In the genomic region with DNA sequence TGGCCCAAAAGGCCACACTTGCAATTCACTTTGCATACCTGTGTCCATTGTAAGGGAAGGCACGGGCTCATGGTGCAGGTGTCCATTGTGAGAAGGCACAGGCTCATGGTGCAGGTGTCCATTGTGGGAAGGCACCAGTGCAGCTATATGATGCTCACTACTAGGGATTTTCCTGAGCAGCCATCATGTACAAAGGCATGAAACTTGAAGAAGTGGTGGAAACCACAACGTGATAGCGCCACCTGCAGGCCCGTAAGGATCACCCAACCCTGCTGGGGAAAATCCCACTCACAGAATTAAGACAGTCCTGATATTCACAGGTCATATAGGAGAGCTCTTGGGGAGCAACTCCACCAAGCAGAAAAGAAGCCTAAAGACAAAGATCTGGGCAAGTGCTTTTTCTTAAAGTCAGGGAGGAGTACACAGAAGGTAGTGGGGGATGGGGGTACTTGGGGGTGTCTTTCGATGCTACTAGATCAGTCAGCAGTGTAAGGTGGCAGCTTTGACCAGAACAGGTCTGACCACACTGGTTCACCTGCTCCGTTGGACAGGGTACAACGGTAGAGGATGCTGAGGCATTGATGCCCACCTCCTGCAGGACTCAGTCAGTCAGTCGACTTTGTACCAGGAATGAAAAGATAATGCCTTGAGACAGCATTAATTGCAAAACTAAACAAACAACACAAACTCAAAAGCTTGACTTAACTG, we compare ENCODE assay signal across 9 mouse cellular contexts. TPM values are rescaled to one million over a fixed set of nuclear protein-coding genes. Genes with fewer than 3 reads are reported as not detected.
DNase-seq lines count a peak whose midpoint lies in the region; ATAC-seq and TF ChIP-seq lines count a peak whose summit lies in the region.
"Had no signal": no experiment of that assay in that cellular context is flagged by ENCODE, and none has a peak within 500 bp of the region (broad histone marks: within the 10 kb centered on the region; RNA-seq: fewer than 3 reads in every experiment).

No protein-coding gene starts in this region.

- no peak overlapping the region for H3K27ac ChIP-seq in intestine, postnatal 0 days (ENCODE audit: low read depth, low read length)
- no peak overlapping the region for H3K27ac ChIP-seq in intestine, embryonic 15.5 days
- H3K27ac ChIP-seq in bone marrow, adult 2 months (ENCODE audit: control insufficient read depth, insufficient read depth, low read depth, low read length, poor library complexity): no peak overlapping the region
- no peak overlapping the region for H3K27ac ChIP-seq in hindbrain, embryonic 15.5 days (replicated peaks)
- H3K27ac ChIP-seq in midbrain, embryonic 13.5 days: no peak overlapping the region
- H3K27ac ChIP-seq: lung, embryonic 15.5 days had no signal

- intact Hi-C loops in left cerebral cortex, postnatal 4 days (cut with DNase I): loop anchor here (2.0 to 10.0 kb wide), 3 partner anchors 67 to 395 kb away; no protein-coding TSS in a partner anchor

- no peaks in the 10 kb centered on the region for H3K27me3 ChIP-seq in intestine, postnatal 0 days (replicated peaks; ENCODE audit: control insufficient read depth, insufficient read depth, low read length)
- H3K27me3 ChIP-seq in intestine, embryonic 15.5 days (replicated peaks): no peaks in the 10 kb centered on the region
- H3K27me3 ChIP-seq in hindbrain, embryonic 15.5 days: no peaks in the 10 kb centered on the region
- no peaks in the 10 kb centered on the region for H3K27me3 ChIP-seq in midbrain, embryonic 13.5 days
- H3K27me3 ChIP-seq: lung, embryonic 15.5 days had no signal

- TF ChIP-seq POLR2A in bone marrow, adult 2 months (IDR thresholded peaks at IDR 0.05; ENCODE audit: borderline replicate concordance, control insufficient read depth, low read depth, low read length): no peak

- WGBS in intestine, postnatal 0 days: 44% methylated on average over 8 of the region's 8 CpGs
- WGBS in intestine, embryonic 15.5 days: 46% methylated on average over 8 of the region's 8 CpGs
- WGBS in bone marrow, adult 2 months: 38% methylated on average over 8 of the region's 8 CpGs
- WGBS in hindbrain, embryonic 15.5 days: 43% methylated on average over 8 of the region's 8 CpGs
- WGBS in midbrain, embryonic 13.5 days: 45% methylated on average over 8 of the region's 8 CpGs

- ATAC-seq in intestine, postnatal 0 days: no peak
- ATAC-seq in intestine, embryonic 15.5 days: no peak
- ATAC-seq in erythroblast, adult 5-6 weeks (replicated peaks; ENCODE audit: low FRiP score, poor library complexity, severe bottlenecking): peak; percentile 60
- ATAC-seq in hindbrain, embryonic 15.5 days (ENCODE audit: low FRiP score, low read depth): peak; percentile 55; the same call in 1 of the 2 replicates
- ATAC-seq in midbrain, embryonic 13.5 days: peak; percentile 73

- DNase-seq in left cerebral cortex, postnatal 4 days: peak; percentile 64
- DNase-seq in spleen, postnatal 14 days (ENCODE audit: low spot score in 2 of 2): peak; percentile 28 to 50

- H3K9me3 ChIP-seq in intestine, postnatal 0 days (ENCODE audit: control insufficient read depth): no peaks in the 10 kb centered on the region
- H3K9me3 ChIP-seq in intestine, embryonic 15.5 days: no peaks in the 10 kb centered on the region
- H3K9me3 ChIP-seq in hindbrain, embryonic 15.5 days: no peaks in the 10 kb centered on the region
- no peaks in the 10 kb centered on the region for H3K9me3 ChIP-seq in midbrain, embryonic 13.5 days
- H3K9me3 ChIP-seq: lung, embryonic 15.5 days had no signal

- H3K9ac ChIP-seq in intestine, postnatal 0 days (ENCODE audit: low read depth, low read length): no peak overlapping the region
- H3K9ac ChIP-seq in intestine, embryonic 15.5 days: no peak overlapping the region
- H3K9ac ChIP-seq in hindbrain, embryonic 15.5 days: no peak overlapping the region
- H3K9ac ChIP-seq in midbrain, embryonic 13.5 days (replicated peaks): no peak overlapping the region
- H3K9ac ChIP-seq: lung, embryonic 15.5 days had no signal

- H3K36me3 ChIP-seq in intestine, postnatal 0 days (ENCODE audit: control insufficient read depth, insufficient read depth): no peaks in the 10 kb centered on the region
- H3K36me3 ChIP-seq in intestine, embryonic 15.5 days: no peaks in the 10 kb centered on the region
- H3K36me3 ChIP-seq in hindbrain, embryonic 15.5 days: peaks cover 16% of the 10 kb centered on the region
- peaks cover 19% of the 10 kb centered on the region for H3K36me3 ChIP-seq in midbrain, embryonic 13.5 days
- H3K36me3 ChIP-seq: lung, embryonic 15.5 days had no signal

- no peak overlapping the region for H3K4me3 ChIP-seq in intestine, postnatal 0 days (ENCODE audit: low read depth, low read length)
- H3K4me3 ChIP-seq in intestine, embryonic 15.5 days (replicated peaks): no peak overlapping the region
- no peak overlapping the region for H3K4me3 ChIP-seq in bone marrow, adult 2 months (replicated peaks; ENCODE audit: control insufficient read depth, low read depth, low read length)
- no peak overlapping the region for H3K4me3 ChIP-seq in hindbrain, embryonic 15.5 days
- H3K4me3 ChIP-seq in midbrain, embryonic 13.5 days (replicated peaks): no peak overlapping the region
- H3K4me3 ChIP-seq: lung, embryonic 15.5 days had no signal

- H3K4me2 ChIP-seq in intestine, postnatal 0 days (replicated peaks; ENCODE audit: low read depth): no peak overlapping the region
- H3K4me2 ChIP-seq in intestine, embryonic 15.5 days (replicated peaks): no peak overlapping the region
- H3K4me2 ChIP-seq in hindbrain, embryonic 15.5 days: no peak overlapping the region
- no peak overlapping the region for H3K4me2 ChIP-seq in midbrain, embryonic 13.5 days (replicated peaks)
- H3K4me2 ChIP-seq: lung, embryonic 15.5 days had no signal

- peak; percentile 85 for TF ChIP-seq CTCF in intestine, postnatal 0 days (IDR thresholded peaks at IDR 0.05; ENCODE audit: low read depth)
- TF ChIP-seq CTCF in bone marrow, adult 2 months (IDR thresholded peaks at IDR 0.05; ENCODE audit: control insufficient read depth, insufficient read depth, low read length): peak; percentile 81

- H3K4me1 ChIP-seq in intestine, postnatal 0 days (replicated peaks; ENCODE audit: control insufficient read depth, insufficient read depth, low read length): no peaks in the 10 kb centered on the region
- 0 out of 2 replicates have a peak, but pooled peaks cover 2% of the 10 kb centered on the region for H3K4me1 ChIP-seq in intestine, embryonic 15.5 days (replicated peaks)
- H3K4me1 ChIP-seq in bone marrow, adult 2 months (ENCODE audit: control insufficient read depth, insufficient read depth, low read length): no peaks in the 10 kb centered on the region; the same call in 1 of the 2 replicates
- H3K4me1 ChIP-seq in hindbrain, embryonic 15.5 days (replicated peaks): no peaks in the 10 kb centered on the region
- no peaks in the 10 kb centered on the region for H3K4me1 ChIP-seq in midbrain, embryonic 13.5 days (replicated peaks)

RNA-seq across cellular contexts. Expression of a gene that starts 11.1 kb away (rescaled TPM):
- polyA plus RNA-seq in intestine, postnatal 0 days (2015; fragmentation: Nextera tagmentation; extraction: Ambion mirVana): 9.8 and 12.2 TPM in 2 replicates
- polyA plus RNA-seq in intestine, embryonic 15.5 days (2015; fragmentation: Nextera tagmentation; extraction: Ambion mirVana): 30.3 and 34.6 TPM in 2 replicates
- polyA plus RNA-seq in bone marrow, adult 2 months (2011; ENCODE audit: insufficient read depth, insufficient read length, low replicate concordance, missing spikeins): 0.50 TPM in 1 of 2 replicates, not detected in the other
- not detected in 2 replicates for total RNA-seq in erythroblast, adult 5-6 weeks (2015; ENCODE audit: low replicate concordance)
- not detected in 2 replicates for total RNA-seq in erythroblast, adult 5-6 weeks (2017; ENCODE audit: low replicate concordance)
- 10.4 and 11.3 TPM in 2 replicates for polyA plus RNA-seq in hindbrain, embryonic 15.5 days (2015; fragmentation: Nextera tagmentation; extraction: Ambion mirVana)
- 10 to 100 TPM in 1 of 2 experiments, 1 to 10 TPM in 1; 8.1 to 10.0 TPM for total RNA-seq in left cerebral cortex, postnatal 4 days (2021)
- 8.7 and 9.2 TPM in 2 replicates for polyA plus RNA-seq in midbrain, embryonic 13.5 days (2015; fragmentation: Nextera tagmentation; extraction: Ambion mirVana)

RNA-seq across cellular contexts. Expression of a gene that starts 29.8 kb away (rescaled TPM):
- polyA plus RNA-seq in intestine, postnatal 0 days (2015; fragmentation: Nextera tagmentation; extraction: Ambion mirVana): not detected in 2 replicates
- polyA plus RNA-seq in intestine, embryonic 15.5 days (2015; fragmentation: Nextera tagmentation; extraction: Ambion mirVana): 0.25 TPM in 1 of 2 replicates, not detected in the other
- not detected in 2 replicates for polyA plus RNA-seq in bone marrow, adult 2 months (2011; ENCODE audit: insufficient read depth, insufficient read length, low replicate concordance, missing spikeins)
- not detected in 2 replicates for total RNA-seq in erythroblast, adult 5-6 weeks (2015; ENCODE audit: low replicate concordance)
- total RNA-seq in erythroblast, adult 5-6 weeks (2017; ENCODE audit: low replicate concordance): not detected in 2 replicates
- not detected in 2 replicates for polyA plus RNA-seq in hindbrain, embryonic 15.5 days (2015; fragmentation: Nextera tagmentation; extraction: Ambion mirVana)
- 1 to 10 TPM in 1 of 2 experiments, not detected in 1; 1.1 TPM for total RNA-seq in left cerebral cortex, postnatal 4 days (2021)
- 0.34 TPM in 1 of 2 replicates, not detected in the other for polyA plus RNA-seq in midbrain, embryonic 13.5 days (2015; fragmentation: Nextera tagmentation; extraction: Ambion mirVana)
- polyA plus RNA-seq: lung, embryonic 15.5 days had no signal

RNA-seq across cellular contexts. Expression of a gene that starts 29.8 kb away (rescaled TPM):
- 47.2 and 47.5 TPM in 2 replicates for polyA plus RNA-seq in intestine, postnatal 0 days (2015; fragmentation: Nextera tagmentation; extraction: Ambion mirVana)
- polyA plus RNA-seq in intestine, embryonic 15.5 days (2015; fragmentation: Nextera tagmentation; extraction: Ambion mirVana): 59.1 and 62.3 TPM in 2 replicates
- polyA plus RNA-seq in bone marrow, adult 2 months (2011; ENCODE audit: insufficient read depth, insufficient read length, low replicate concordance, missing spikeins): 19.7 and 26.4 TPM in 2 replicates
- total RNA-seq in erythroblast, adult 5-6 weeks (2015; ENCODE audit: low replicate concordance): 80.3 and 84.9 TPM in 2 replicates
- total RNA-seq in erythroblast, adult 5-6 weeks (2017; ENCODE audit: low replicate concordance): 147 and 159 TPM in 2 replicates
- polyA plus RNA-seq in hindbrain, embryonic 15.5 days (2015; fragmentation: Nextera tagmentation; extraction: Ambion mirVana): 133 and 138 TPM in 2 replicates
- total RNA-seq in left cerebral cortex, postnatal 4 days (2021): 100 to 1,000 TPM; 227 to 254 TPM
- 109 and 114 TPM in 2 replicates for polyA plus RNA-seq in midbrain, embryonic 13.5 days (2015; fragmentation: Nextera tagmentation; extraction: Ambion mirVana)

Comparison
In these comparisons a context has a peak if more than half of its experiments do, and no peak if none do; other contexts are left out.
1. ATAC-seq: peak in erythroblast, adult 5-6 weeks (single experiment), hindbrain, embryonic 15.5 days (single experiment) and midbrain, embryonic 13.5 days (single experiment); none in intestine, postnatal 0 days (single experiment) and intestine, embryonic 15.5 days (single experiment).